Mouse (Mus musculus) midbrain, embryonic 11.5 days (tissue): ENCODE data around the gene Shcbp1l. TPM values are rescaled to one million over a fixed set of nuclear protein-coding genes. Genes with fewer than 3 reads are reported as not detected.

ENCODE experiments used
- ATAC-seq: fragments of 200-750 bp; cut with Nextera tagmentation; 2 replicates; pipeline ENCODE4 v1.8.0; 2017; ENCODE audit warnings: moderate TSS enrichment, moderate library complexity; ENCODE audit not compliant: low FRiP score
- DNase-seq: peaks from one replicate; pipeline ENCODE4 v3.0.0; 2015; ENCODE audit warnings: low spot score; ENCODE audit errors: missing footprints
- H3K27ac ChIP-seq: fragments of 300-500 bp; sonication (generic); 2 replicates; pipeline ENCODE4 v1.5.1; 2014; ENCODE audit warnings: low read depth, low read length
- H3K27me3 ChIP-seq: fragments of 300-500 bp; sonication (generic); 2 replicates; pipeline ENCODE4 v1.6.1; 2014; ENCODE audit warnings: mild to moderate bottlenecking, low read length, moderate library complexity, mixed read lengths; ENCODE audit not compliant: control insufficient read depth, insufficient read depth
- H3K36me3 ChIP-seq: fragments of 300-500 bp; sonication (generic); 2 replicates; pipeline ENCODE4 v1.6.1; 2014; ENCODE audit warnings: mild to moderate bottlenecking, low read length, moderate library complexity, mixed read lengths; ENCODE audit not compliant: control insufficient read depth, insufficient read depth
- H3K4me1 ChIP-seq: fragments of 300-500 bp; sonication (generic); 2 replicates; pipeline ENCODE4 v1.6.1; 2014; ENCODE audit warnings: low read length; ENCODE audit not compliant: control insufficient read depth, insufficient read depth
- H3K4me2 ChIP-seq: fragments of 300-500 bp; sonication (generic); 2 replicates; pipeline ENCODE4 v1.6.1; 2014; ENCODE audit warnings: mild to moderate bottlenecking, moderate library complexity
- H3K4me3 ChIP-seq: fragments of 300-500 bp; sonication (generic); 2 replicates; pipeline ENCODE4 v1.5.1; 2014; ENCODE audit warnings: low read depth, low read length
- H3K9ac ChIP-seq: fragments of 300-500 bp; sonication (generic); 2 replicates; pipeline ENCODE4 v1.6.1; 2014; ENCODE audit warnings: low read length
- H3K9me3 ChIP-seq: fragments of 300-500 bp; sonication (generic); 2 replicates; pipeline ENCODE4 v1.6.1; 2016; ENCODE audit warnings: low read length; ENCODE audit not compliant: control insufficient read depth
- WGBS: fragments of 180-500 bp; shearing (Covaris S2); extraction: QIAGEN DNeasy Blood & Tissue Kit; methylation state at CpG from one replicate; pipeline ENCODE4 v1.1.7; 2014; 5-methylcytosine and 5-hydroxymethylcytosine counted together
- polyA plus RNA-seq: library from polyadenylated mRNA; unstranded; fragments of >200 nt; fragmentation: Nextera tagmentation; extraction: Ambion mirVana; gene quantifications from 2 replicates; pipeline ENCODE4 v1.2.1, GENCODE M21; 2014

Gene Shcbp1l
- polyA plus RNA-seq, 1 experiment from 2014 or later: 0.22 TPM

- DNase-seq (peak; percentile 70), ATAC-seq (no peak)
- Histone ChIP-seq H3K4me2 (no peak overlapping the region), H3K27ac (no peak overlapping the region), H3K4me3 (no peak overlapping the region), H3K9ac (no peak overlapping the region), H3K4me1 (no peaks in the 10 kb centered on the region), H3K9me3 (no peaks in the 10 kb centered on the region), H3K36me3 (no peaks in the 10 kb centered on the region), H3K27me3 (no peaks in the 10 kb centered on the region)
- 88% methylated on average over 11 of the region's 11 CpGs for WGBS
These were observed 12.6 kb downstream of the Shcbp1l start for GRCm38 (mm10) chr1:153437536-153437935.

GRCm38 (mm10) chr1:153440752-153441151 is 15.8 kb downstream of the Shcbp1l start:
- Histone ChIP-seq H3K27ac (no peak overlapping the region), H3K9me3 (no peaks in the 10 kb centered on the region), H3K4me3 (no peak overlapping the region), H3K9ac (no peak overlapping the region), H3K27me3 (no peaks in the 10 kb centered on the region), H3K4me2 (no peak overlapping the region), H3K4me1 (no peaks in the 10 kb centered on the region), H3K36me3 (no peaks in the 10 kb centered on the region)
- DNase-seq (peak; percentile 26), ATAC-seq (no peak)
- 81% methylated on average over 4 of the region's 4 CpGs for WGBS

GRCm38 (mm10) chr1:153441656-153442055 is 16.7 kb downstream of the Shcbp1l start:
- no peak for ATAC-seq
- 78% methylated on average over 3 of the region's 3 CpGs for WGBS

GRCm38 (mm10) chr1:153443019-153443418 is 18.1 kb downstream of the Shcbp1l start:
- no peak overlapping the region for H3K4me2 ChIP-seq
- ATAC-seq (no peak), DNase-seq (no peak)
- no peak overlapping the region for H3K4me3 ChIP-seq
- WGBS: 85% methylated on average over 1 of the region's 1 CpGs
- no peaks in the 10 kb centered on the region for H3K27me3 ChIP-seq
- no peaks in the 10 kb centered on the region for H3K9me3 ChIP-seq
- no peak overlapping the region for H3K27ac ChIP-seq
- no peaks in the 10 kb centered on the region for H3K4me1 ChIP-seq
- no peaks in the 10 kb centered on the region for H3K36me3 ChIP-seq
- H3K9ac ChIP-seq: no peak overlapping the region

More at GRCm38 (mm10) chr1:153441656-153442055, 16.7 kb downstream of the Shcbp1l start:
- no peak overlapping the region for H3K9ac ChIP-seq
- DNase-seq: peak; percentile 54
- no peak overlapping the region for H3K27ac ChIP-seq
- H3K4me2 ChIP-seq: no peak overlapping the region
- no peaks in the 10 kb centered on the region for H3K36me3 ChIP-seq
- no peak overlapping the region for H3K4me3 ChIP-seq
- no peaks in the 10 kb centered on the region for H3K27me3 ChIP-seq
- no peaks in the 10 kb centered on the region for H3K4me1 ChIP-seq
- H3K9me3 ChIP-seq: no peaks in the 10 kb centered on the region

- H3K9ac ChIP-seq: no peak overlapping the region
- H3K9me3 ChIP-seq: no peaks in the 10 kb centered on the region
- H3K4me3 ChIP-seq: no peak overlapping the region
- no peaks in the 10 kb centered on the region for H3K27me3 ChIP-seq
- H3K4me2 ChIP-seq: no peak overlapping the region
- H3K4me1 ChIP-seq: no peaks in the 10 kb centered on the region
- DNase-seq: no peak
- no peak for ATAC-seq
- no peak overlapping the region for H3K27ac ChIP-seq
- H3K36me3 ChIP-seq: no peaks in the 10 kb centered on the region
- WGBS: 84% methylated on average over 4 of the region's 4 CpGs
These were observed 18.7 kb downstream of the Shcbp1l start for GRCm38 (mm10) chr1:153443632-153444031.

- Histone ChIP-seq H3K4me1 (no peaks in the 10 kb centered on the region), H3K36me3 (no peaks in the 10 kb centered on the region), H3K27ac (no peak overlapping the region), H3K4me3 (no peak overlapping the region), H3K9ac (no peak overlapping the region), H3K9me3 (no peaks in the 10 kb centered on the region), H3K4me2 (no peak overlapping the region), H3K27me3 (no peaks in the 10 kb centered on the region)
- DNase-seq (peak; percentile 83), ATAC-seq (no peak)
- 96% methylated on average over 20 of the region's 20 CpGs for WGBS
These were observed 21.3 kb downstream of the Shcbp1l start for GRCm38 (mm10) chr1:153446120-153446831.

- no peak overlapping the region for H3K9ac ChIP-seq
- ATAC-seq: no peak
- H3K36me3 ChIP-seq: peaks cover 5% of the 10 kb centered on the region; the same call in 1 of the 2 replicates
- 75% methylated on average over 10 of the region's 10 CpGs for WGBS
- no peaks in the 10 kb centered on the region for H3K27me3 ChIP-seq
- no peak overlapping the region for H3K27ac ChIP-seq
- no peaks in the 10 kb centered on the region for H3K9me3 ChIP-seq
- DNase-seq: peak; percentile 86
- H3K4me1 ChIP-seq: no peaks in the 10 kb centered on the region
- H3K4me2 ChIP-seq: no peak overlapping the region
- H3K4me3 ChIP-seq: no peak overlapping the region
These were observed 26.5 kb downstream of the Shcbp1l start for GRCm38 (mm10) chr1:153451237-153452154.

GRCm38 (mm10) chr1:153453146-153453642 is 28.2 kb downstream of the Shcbp1l start:
- Histone ChIP-seq H3K27ac (no peak overlapping the region), H3K27me3 (no peaks in the 10 kb centered on the region), H3K9ac (no peak overlapping the region), H3K9me3 (no peaks in the 10 kb centered on the region), H3K4me3 (no peak overlapping the region), H3K4me1 (no peaks in the 10 kb centered on the region), H3K4me2 (no peak overlapping the region), H3K36me3 (peaks cover 13% of the 10 kb centered on the region; the same call in 1 of the 2 replicates)
- DNase-seq (peak; percentile 84), ATAC-seq (0 out of 2 replicates have a peak, but pooled peaks have one; percentile 27)
- WGBS: 78% methylated on average over 3 of the region's 3 CpGs

GRCm38 (mm10) chr1:153456137-153456536 is 31.2 kb downstream of the Shcbp1l start:
- H3K27me3 ChIP-seq: no peaks in the 10 kb centered on the region
- no peaks in the 10 kb centered on the region for H3K4me1 ChIP-seq
- no peak overlapping the region for H3K4me3 ChIP-seq
- peak; percentile 82 for DNase-seq
- ATAC-seq: peak; percentile 47; the same call in 1 of the 2 replicates
- 87% methylated on average over 5 of the region's 5 CpGs for WGBS
- peaks cover 23% of the 10 kb centered on the region; the same call in 1 of the 2 replicates for H3K36me3 ChIP-seq
- H3K9ac ChIP-seq: no peak overlapping the region
- H3K27ac ChIP-seq: no peak overlapping the region
- no peaks in the 10 kb centered on the region for H3K9me3 ChIP-seq
- H3K4me2 ChIP-seq: no peak overlapping the region
